Mouse (Mus musculus) lung, embryonic 14.5 days (tissue): Measurements from ENCODE around the gene Fgfr2. TPM values are rescaled to one million over a fixed set of nuclear protein-coding genes. Genes with fewer than 3 reads are reported as not detected.

Source experiments
- ATAC-seq: fragments of 200-750 bp; cut with Nextera tagmentation; 2 replicates; pipeline ENCODE4 v1.8.0; 2017; ENCODE audit warnings: mild to moderate bottlenecking, moderate TSS enrichment, moderate library complexity; ENCODE audit not compliant: insufficient read depth
- DNase-seq: peaks from one replicate; pipeline ENCODE4 v3.0.0-alpha.2; 2015
- H3K27ac ChIP-seq: fragments of 300-500 bp; sonication (generic); 2 replicates; pipeline ENCODE4 v1.5.1; 2014; ENCODE audit warnings: low read depth, mild to moderate bottlenecking, moderate library complexity
- H3K27me3 ChIP-seq: fragments of 300-500 bp; sonication (generic); 2 replicates; pipeline ENCODE4 v1.6.1; 2014; ENCODE audit warnings: low read length, control low read depth; ENCODE audit not compliant: insufficient read depth
- H3K36me3 ChIP-seq: fragments of 300-500 bp; sonication (generic); 2 replicates; pipeline ENCODE4 v1.6.1; 2014; ENCODE audit warnings: control low read depth; ENCODE audit not compliant: insufficient read depth
- H3K4me1 ChIP-seq: fragments of 300-500 bp; sonication (generic); 2 replicates; pipeline ENCODE4 v1.6.1; 2014; ENCODE audit warnings: antibody characterized with exemption, control low read depth; ENCODE audit not compliant: insufficient read depth
- H3K4me2 ChIP-seq: fragments of 300-500 bp; sonication (generic); 2 replicates; pipeline ENCODE4 v1.6.1; 2014; ENCODE audit warnings: mild to moderate bottlenecking
- H3K4me3 ChIP-seq: fragments of 300-500 bp; sonication (generic); 2 replicates; pipeline ENCODE4 v1.5.1; 2014; ENCODE audit warnings: low read depth, low read length
- H3K9ac ChIP-seq: fragments of 300-500 bp; sonication (generic); 2 replicates; pipeline ENCODE4 v1.6.1; 2014
- H3K9me3 ChIP-seq: fragments of 300-500 bp; sonication (generic); 2 replicates; pipeline ENCODE4 v1.6.1; 2016; ENCODE audit warnings: low read depth, low read length, control low read depth
- CTCF ChIP-seq: IDR thresholded peaks from 2 replicates; pipeline ENCODE4 v1.5.1; 2016; ENCODE audit warnings: antibody characterized with exemption, low read depth
- WGBS: fragments of 180-500 bp; shearing (Covaris S2); extraction: QIAGEN DNeasy Blood & Tissue Kit; methylation state at CpG from one replicate; pipeline ENCODE4 v1.1.7; 2014; 5-methylcytosine and 5-hydroxymethylcytosine counted together
- polyA plus RNA-seq: library from polyadenylated mRNA; unstranded; fragments of >200 nt; fragmentation: Nextera tagmentation; extraction: Ambion mirVana; gene quantifications from 2 replicates; pipeline ENCODE4 v1.2.1, GENCODE M21; 2014

The Fgfr2 gene
- polyA plus RNA-seq, 1 experiment from 2014 or later, result 179 TPM

DNA sequence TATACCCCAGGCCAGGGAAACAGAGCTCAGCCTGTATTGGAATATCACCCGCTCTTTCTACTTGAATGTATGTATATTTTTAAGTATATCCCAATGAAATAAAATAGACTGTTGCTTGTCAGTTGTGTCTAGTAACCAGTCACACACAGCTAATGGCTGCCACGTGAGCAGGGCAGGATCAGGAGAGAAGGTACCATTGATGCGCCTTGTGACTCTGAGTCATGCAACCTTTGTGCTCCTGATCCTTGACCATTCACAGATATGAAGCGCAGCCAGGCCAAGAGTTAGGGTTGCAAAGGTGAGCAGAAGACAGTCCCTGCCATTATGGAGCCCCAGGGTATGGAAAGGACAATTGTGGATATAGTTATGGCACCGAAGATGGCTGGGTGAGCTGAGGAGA, 2291.6 kb downstream of the Fgfr2 start:
- no peaks in the 10 kb centered on the region for H3K27me3 ChIP-seq
- no peak for ATAC-seq
- H3K9ac ChIP-seq, result no peak overlapping the region
- TF ChIP-seq CTCF, result no peak
- WGBS, result 85% methylated on average over 5 of the region's 5 CpGs
- peaks cover 9% of the 10 kb centered on the region; the same call in 1 of the 2 replicates for H3K4me1 ChIP-seq
- H3K4me3 ChIP-seq, result no peak overlapping the region
- H3K36me3 ChIP-seq, result no peaks in the 10 kb centered on the region
- DNase-seq, result no peak
- no peak overlapping the region for H3K27ac ChIP-seq
- no peaks in the 10 kb centered on the region for H3K9me3 ChIP-seq
- no peak overlapping the region for H3K4me2 ChIP-seq

- no peak for ATAC-seq
These were observed 2294.7 kb downstream of the Fgfr2 start for GRCm38 (mm10) chr7:130828475-130828874.

DNA sequence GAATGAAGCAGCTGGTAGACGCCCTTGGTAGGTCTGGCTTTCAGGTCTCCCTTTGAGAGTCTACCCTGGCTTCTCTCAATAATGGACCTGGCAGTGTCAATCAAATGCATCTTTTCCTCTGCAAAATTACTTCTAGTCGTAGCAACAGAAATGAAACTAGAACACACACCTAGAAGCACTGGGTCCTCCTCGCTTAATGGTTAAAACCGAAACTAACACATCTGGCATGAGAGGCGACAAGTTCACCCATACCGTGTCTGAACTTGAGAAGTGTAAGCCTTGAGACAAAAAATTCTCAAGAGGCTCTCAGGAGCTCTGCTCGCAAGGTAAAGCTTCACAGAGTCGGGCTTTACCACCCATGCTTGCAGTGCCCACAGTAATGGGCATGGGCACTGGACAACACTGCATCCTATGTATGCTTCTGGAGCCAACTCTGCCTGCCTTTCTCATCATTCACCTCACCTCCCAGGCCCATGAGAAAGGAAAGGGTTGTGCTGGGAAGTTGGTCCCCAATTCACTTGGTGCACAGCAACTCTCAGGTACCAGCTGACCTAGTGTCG, 2295.2 kb downstream of the Fgfr2 start:
- DNase-seq, result no peak

More at GRCm38 (mm10) chr7:130828475-130828874, 2294.7 kb downstream of the Fgfr2 start:
- Histone ChIP-seq H3K9me3 (no peaks in the 10 kb centered on the region), H3K4me3 (no peak overlapping the region), H3K4me2 (no peak overlapping the region), H3K27me3 (no peaks in the 10 kb centered on the region), H3K4me1 (peaks cover under 1% of the 10 kb centered on the region; the same call in 1 of the 2 replicates), H3K36me3 (no peaks in the 10 kb centered on the region), H3K9ac (no peak overlapping the region), H3K27ac (no peak overlapping the region)
- 80% methylated on average over 10 of the region's 10 CpGs for WGBS
- DNase-seq, result no peak
- TF ChIP-seq CTCF, result no peak

GRCm38 (mm10) chr7:130827431-130827830, 2295.7 kb downstream of the Fgfr2 start:
- peak; percentile 84 for DNase-seq

More for the DNA sequence above, 2295.2 kb downstream of the Fgfr2 start:
- TF ChIP-seq CTCF, result no peak
- H3K4me2 ChIP-seq, result no peak overlapping the region
- no peak overlapping the region for H3K4me3 ChIP-seq
- H3K9ac ChIP-seq, result no peak overlapping the region
- no peaks in the 10 kb centered on the region for H3K4me1 ChIP-seq
- ATAC-seq, result no peak
- no peak overlapping the region for H3K27ac ChIP-seq
- H3K36me3 ChIP-seq, result no peaks in the 10 kb centered on the region
- no peaks in the 10 kb centered on the region for H3K9me3 ChIP-seq
- 74% methylated on average over 9 of the region's 9 CpGs for WGBS
- no peaks in the 10 kb centered on the region for H3K27me3 ChIP-seq

DNA sequence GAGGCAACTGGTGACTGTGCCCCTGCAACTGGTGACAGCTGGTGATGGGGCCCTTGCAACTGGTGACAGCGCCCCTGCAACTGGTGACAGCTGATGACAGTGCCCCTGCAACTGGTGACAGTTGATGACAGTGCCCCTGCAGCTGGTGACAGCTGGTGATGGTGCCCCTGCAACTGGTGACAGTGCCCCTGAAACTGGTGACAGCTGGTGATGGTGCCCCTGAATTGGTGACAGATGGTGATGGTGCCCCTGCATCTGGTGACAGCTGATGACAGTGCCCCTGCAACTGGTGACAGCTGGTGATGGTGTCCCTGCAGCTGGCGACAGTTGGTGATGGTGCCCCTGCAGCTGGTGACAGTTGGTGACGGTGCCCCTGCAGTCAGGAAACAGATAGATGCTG, 2296.8 kb downstream of the Fgfr2 start:
- Histone ChIP-seq H3K4me2 (no peak overlapping the region), H3K9ac (no peak overlapping the region), H3K27ac (no peak overlapping the region), H3K9me3 (no peaks in the 10 kb centered on the region), H3K36me3 (no peaks in the 10 kb centered on the region), H3K4me3 (no peak overlapping the region), H3K27me3 (no peaks in the 10 kb centered on the region), H3K4me1 (no peaks in the 10 kb centered on the region)
- 64% methylated on average over 3 of the region's 3 CpGs for WGBS
- DNase-seq (no peak), ATAC-seq (no peak)
- TF ChIP-seq CTCF, result no peak

More at GRCm38 (mm10) chr7:130827431-130827830, 2295.7 kb downstream of the Fgfr2 start:
- 32% methylated on average over 3 of the region's 3 CpGs for whole genome bisulfite sequencing
- no peaks in the 10 kb centered on the region for H3K36me3 ChIP-seq
- peak; percentile 79 for TF ChIP-seq CTCF
- H3K9ac ChIP-seq, result no peak overlapping the region
- H3K27ac ChIP-seq, result no peak overlapping the region
- H3K4me3 ChIP-seq, result no peak overlapping the region
- H3K9me3 ChIP-seq, result no peaks in the 10 kb centered on the region
- ATAC-seq, result no peak
- H3K4me2 ChIP-seq, result no peak overlapping the region
- H3K4me1 ChIP-seq, result no peaks in the 10 kb centered on the region
- H3K27me3 ChIP-seq, result no peaks in the 10 kb centered on the region

GRCm38 (mm10) chr7:130823992-130824391, 2299.2 kb downstream of the Fgfr2 start:
- no peak overlapping the region for H3K9ac ChIP-seq
- no peak for ATAC-seq

DNA sequence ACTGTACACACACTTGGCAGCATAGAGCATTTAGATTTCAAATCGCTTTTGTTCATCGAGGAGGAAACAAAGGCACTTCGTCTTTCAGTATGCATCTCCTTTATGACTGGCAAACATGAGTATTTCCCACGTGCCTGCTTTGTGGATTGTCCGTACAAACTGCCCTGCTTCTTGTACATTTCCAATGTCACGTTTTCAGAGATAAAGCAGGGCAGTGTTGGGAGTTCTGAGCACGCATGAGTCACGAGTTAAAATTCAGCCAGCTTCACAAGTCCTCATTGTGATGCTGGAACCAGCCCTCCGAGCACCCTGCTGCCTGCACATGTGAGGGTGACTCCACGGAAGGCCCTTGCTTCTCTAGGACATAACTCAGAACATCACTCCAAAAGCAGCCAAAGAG, 2303.5 kb downstream of the Fgfr2 start:
- no peaks in the 10 kb centered on the region for H3K27me3 ChIP-seq
- no peak for TF ChIP-seq CTCF
- H3K4me1 ChIP-seq, result no peaks in the 10 kb centered on the region
- ATAC-seq, result no peak
- H3K9ac ChIP-seq, result no peak overlapping the region
- H3K4me3 ChIP-seq, result no peak overlapping the region
- H3K4me2 ChIP-seq, result no peak overlapping the region
- no peak for DNase-seq
- no peaks in the 10 kb centered on the region for H3K9me3 ChIP-seq
- 53% methylated on average over 10 of the region's 10 CpGs for WGBS
- no peak overlapping the region for H3K27ac ChIP-seq
- no peaks in the 10 kb centered on the region for H3K36me3 ChIP-seq

More at GRCm38 (mm10) chr7:130823992-130824391, 2299.2 kb downstream of the Fgfr2 start:
- no peaks in the 10 kb centered on the region for H3K4me1 ChIP-seq
- H3K4me2 ChIP-seq, result no peak overlapping the region
- no peaks in the 10 kb centered on the region for H3K9me3 ChIP-seq
- no peak for TF ChIP-seq CTCF
- WGBS, result 18% methylated on average over 9 of the region's 9 CpGs
- no peak for DNase-seq
- no peak overlapping the region for H3K27ac ChIP-seq
- no peak overlapping the region for H3K4me3 ChIP-seq
- H3K27me3 ChIP-seq, result no peaks in the 10 kb centered on the region
- H3K36me3 ChIP-seq, result no peaks in the 10 kb centered on the region

GRCm38 (mm10) chr7:130818813-130819212, 2304.3 kb downstream of the Fgfr2 start:
- H3K9ac ChIP-seq, result no peak overlapping the region
- H3K36me3 ChIP-seq, result no peaks in the 10 kb centered on the region
- no peak overlapping the region for H3K27ac ChIP-seq
- no peak overlapping the region for H3K4me3 ChIP-seq
- H3K4me2 ChIP-seq, result no peak overlapping the region
- no peak for TF ChIP-seq CTCF
- no peak for DNase-seq
- H3K9me3 ChIP-seq, result no peaks in the 10 kb centered on the region
- no peaks in the 10 kb centered on the region for H3K27me3 ChIP-seq
- WGBS, result 66% methylated on average over 5 of the region's 5 CpGs
- no peaks in the 10 kb centered on the region for H3K4me1 ChIP-seq
- ATAC-seq, result no peak
